Mouse (Mus musculus) limb, embryonic 12.5 days (tissue): ENCODE measurements around the gene Odf3l1. TPM values are rescaled to one million over a fixed set of nuclear protein-coding genes. Genes with fewer than 3 reads are reported as not detected.
"Not testable (repeated sequence)": the region's sequence is repeated elsewhere in the genome, so short reads cannot be mapped to it uniquely, and the experiment has no call there.

Experiments
- ATAC-seq: fragments of 200-750 bp; cut with Nextera tagmentation; 2 replicates; pipeline ENCODE4 v1.8.0; 2017; ENCODE audit warnings: low read depth, moderate TSS enrichment; ENCODE audit not compliant: insufficient number of reproducible peaks, insufficient read depth, low FRiP score, low TSS enrichment
- H3K27ac ChIP-seq: fragments of 300-500 bp; sonication (generic); 2 replicates; pipeline ENCODE4 v1.5.1; 2016; ENCODE audit warnings: mild to moderate bottlenecking, moderate library complexity
- H3K27me3 ChIP-seq: fragments of 300-500 bp; sonication (generic); 2 replicates; pipeline ENCODE4 v1.6.1; 2016; ENCODE audit warnings: mild to moderate bottlenecking, moderate library complexity
- H3K36me3 ChIP-seq: fragments of 300-500 bp; sonication (generic); 2 replicates; pipeline ENCODE4 v1.6.1; 2016; ENCODE audit warnings: mild to moderate bottlenecking, moderate library complexity
- H3K4me1 ChIP-seq: fragments of 300-500 bp; sonication (generic); replicated peaks from 2 replicates; pipeline ENCODE4 v1.6.1; 2016
- H3K4me2 ChIP-seq: fragments of 300-500 bp; sonication (generic); 2 replicates; pipeline ENCODE4 v1.6.1; 2016; ENCODE audit warnings: mild to moderate bottlenecking, moderate library complexity
- H3K4me3 ChIP-seq: fragments of 300-500 bp; sonication (generic); replicated peaks from 2 replicates; pipeline ENCODE4 v1.5.1; 2016; ENCODE audit warnings: mild to moderate bottlenecking
- H3K9ac ChIP-seq: fragments of 300-500 bp; sonication (generic); replicated peaks from 2 replicates; pipeline ENCODE4 v1.6.1; 2016; ENCODE audit warnings: mild to moderate bottlenecking, moderate library complexity
- H3K9me3 ChIP-seq: fragments of 300-500 bp; sonication (generic); 2 replicates; pipeline ENCODE4 v1.6.1; 2016; ENCODE audit warnings: mild to moderate bottlenecking, moderate library complexity
- WGBS: fragments of 180-500 bp; shearing (Covaris S2); methylation state at CpG from one replicate; pipeline ENCODE4 v1.1.7; 2016; 5-methylcytosine and 5-hydroxymethylcytosine counted together
- polyA plus RNA-seq: library from polyadenylated mRNA; unstranded; fragments of >200 nt; fragmentation: Nextera tagmentation; extraction: Ambion mirVana; gene quantifications from 2 replicates; pipeline ENCODE4 v1.2.1, GENCODE M21; 2016

Gene Odf3l1
- polyA plus RNA-seq: 0.52 and 0.53 TPM in 2 replicates

DNA sequence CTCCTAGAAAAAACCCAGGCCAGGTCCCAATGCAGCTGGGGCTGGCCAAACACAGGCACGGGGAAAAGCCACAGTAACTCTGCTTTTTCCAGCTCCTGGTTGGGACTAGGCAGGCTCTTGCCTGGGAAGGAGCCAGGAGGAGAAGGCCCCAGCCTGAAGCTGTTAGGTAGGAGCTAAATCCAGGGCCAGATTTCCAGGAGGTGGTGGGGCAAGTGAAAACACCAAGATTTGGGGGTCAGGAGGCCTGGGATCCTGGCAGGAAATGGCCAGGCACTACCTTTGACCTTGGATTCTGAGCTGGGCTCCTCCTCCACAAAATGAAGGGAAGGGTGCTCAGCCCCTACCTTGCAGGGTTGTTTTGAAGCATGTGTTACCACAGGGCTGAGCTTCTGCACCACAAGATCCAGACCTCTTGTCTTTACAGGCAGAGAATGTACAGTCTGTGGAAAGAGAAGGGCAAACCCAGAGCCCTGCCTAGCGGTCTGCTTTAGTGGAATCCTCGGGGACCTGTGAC lies at the start of gene Odf3l1:
TSS of gene Odf3l1 (minus strand) at position 464 of the 514 bp plus-strand sequence.
- Histone ChIP-seq H3K4me3 (peak within 1 kb of the TSS; percentile 51), H3K9me3 (no peaks in the 10 kb centered on the region), H3K4me2 (peak within 1 kb of the TSS; percentile 68), H3K9ac (peak within 1 kb of the TSS; percentile 72), H3K4me1 (peaks cover 70% of the 10 kb centered on the region), H3K36me3 (no peaks in the 10 kb centered on the region), H3K27me3 (peaks cover 4% of the 10 kb centered on the region; the same call in 1 of the 2 replicates), H3K27ac (peak within 1 kb of the TSS; percentile 76)
- ATAC-seq: no peak
- WGBS: 8% methylated on average over 3 of the region's 3 CpGs

DNA sequence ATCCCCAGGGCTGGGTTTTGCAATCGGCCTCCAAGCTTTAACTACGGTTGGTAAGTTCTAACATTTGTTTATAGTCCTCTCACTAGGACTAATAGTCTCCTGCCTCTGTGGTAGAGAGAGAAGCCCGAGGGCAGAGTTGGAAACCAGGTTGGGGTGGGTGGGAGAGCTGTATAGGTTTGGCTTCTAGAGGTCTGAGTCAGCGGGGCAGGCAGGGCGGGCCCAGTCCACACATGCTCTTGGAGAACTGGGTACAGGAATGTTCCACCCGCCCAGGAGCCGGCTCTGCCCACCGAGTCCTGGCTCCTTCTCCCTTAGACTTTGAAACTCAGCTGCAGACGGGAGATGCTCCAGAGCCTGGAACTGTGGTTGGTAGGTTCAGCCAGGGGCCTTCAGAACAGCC lies 49.5 kb upstream of the Odf3l1 start:
- H3K4me2 ChIP-seq: no peak overlapping the region
- H3K4me1 ChIP-seq: 0 out of 2 replicates have a peak, but pooled peaks cover 4% of the 10 kb centered on the region
- H3K27ac ChIP-seq: peak overlapping the region; percentile 12; the same call in 1 of the 2 replicates
- peaks cover 52% of the 10 kb centered on the region for H3K36me3 ChIP-seq
- no peak overlapping the region for H3K9ac ChIP-seq
- H3K4me3 ChIP-seq: no peak overlapping the region
- H3K9me3 ChIP-seq: no peaks in the 10 kb centered on the region
- ATAC-seq: no peak
- WGBS: 73% methylated on average over 9 of the region's 9 CpGs
- no peaks in the 10 kb centered on the region for H3K27me3 ChIP-seq

- no peak overlapping the region for H3K4me2 ChIP-seq
- H3K4me3 ChIP-seq: no peak overlapping the region
- H3K27ac ChIP-seq: no peak overlapping the region
- H3K4me1 ChIP-seq: 0 out of 2 replicates have a peak, but pooled peaks cover 4% of the 10 kb centered on the region
- H3K36me3 ChIP-seq: peaks cover 23% of the 10 kb centered on the region
- ATAC-seq: no peak
- no peak overlapping the region for H3K9ac ChIP-seq
- H3K27me3 ChIP-seq: no peaks in the 10 kb centered on the region
- WGBS: 71% methylated on average over 1 of the region's 1 CpGs
- no peaks in the 10 kb centered on the region for H3K9me3 ChIP-seq
These were observed 46.5 kb upstream of the Odf3l1 start for GRCm38 (mm10) chr9:56911017-56911416.

DNA sequence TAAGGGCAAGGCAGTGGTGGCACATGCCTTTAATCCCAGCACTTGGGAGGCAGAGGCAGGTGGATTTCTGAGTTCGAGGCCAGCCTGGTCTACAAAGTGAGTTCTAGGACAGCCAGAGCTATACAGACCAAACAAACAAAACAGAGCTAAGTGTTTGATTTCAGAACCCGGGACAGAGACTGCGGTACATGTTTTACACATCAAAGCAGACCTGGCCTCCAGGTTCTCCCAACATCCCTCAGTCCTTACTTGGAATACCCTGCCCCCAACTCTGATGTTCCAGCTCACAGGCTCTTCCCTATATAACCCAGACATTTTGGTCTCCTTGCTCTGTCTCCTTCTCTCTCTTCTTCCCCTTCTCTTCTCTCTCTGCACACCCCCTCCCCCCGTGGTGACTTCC lies 45.5 kb upstream of the Odf3l1 start:
- H3K4me3 ChIP-seq, H3K4me1 ChIP-seq, H3K9me3 ChIP-seq, ATAC-seq, H3K27me3 ChIP-seq, H3K9ac ChIP-seq, H3K4me2 ChIP-seq, H3K27ac ChIP-seq: not testable (repeated sequence)
- WGBS: 39% methylated on average over 4 of the region's 4 CpGs
- H3K36me3 ChIP-seq: peaks cover 12% of the 10 kb centered on the region

DNA sequence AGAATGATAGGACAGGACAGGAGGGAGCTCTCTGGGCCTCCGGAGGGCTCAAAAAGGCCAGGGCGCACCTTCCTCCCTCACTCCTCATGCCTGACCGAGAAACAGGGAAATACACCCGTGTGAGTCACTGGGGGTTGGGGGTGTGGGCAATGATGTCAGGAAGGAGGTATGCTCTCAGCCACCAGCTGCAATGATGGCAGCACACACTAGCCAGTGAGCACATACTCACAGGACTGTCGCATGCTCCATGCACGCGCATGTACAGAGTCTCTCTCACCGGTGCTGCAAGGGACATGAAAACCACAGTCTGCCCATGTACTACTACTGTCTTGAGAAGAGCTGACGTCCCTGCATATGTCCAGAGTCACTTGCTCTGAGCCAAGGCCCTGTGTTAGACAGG lies 43.1 kb upstream of the Odf3l1 start:
- Histone ChIP-seq H3K27ac (no peak overlapping the region), H3K9me3 (no peaks in the 10 kb centered on the region), H3K4me1 (no peaks in the 10 kb centered on the region), H3K4me3 (no peak overlapping the region), H3K27me3 (no peaks in the 10 kb centered on the region), H3K36me3 (no peaks in the 10 kb centered on the region), H3K9ac (no peak overlapping the region), H3K4me2 (no peak overlapping the region)
- WGBS: 86% methylated on average over 9 of the region's 9 CpGs
- ATAC-seq: no peak

GRCm38 (mm10) chr9:56903662-56904061 lies 39.2 kb upstream of the Odf3l1 start:
- Histone ChIP-seq H3K36me3 (no peaks in the 10 kb centered on the region), H3K9ac (no peak overlapping the region), H3K4me3 (no peak overlapping the region), H3K27ac (no peak overlapping the region), H3K9me3 (no peaks in the 10 kb centered on the region), H3K4me2 (no peak overlapping the region), H3K27me3 (no peaks in the 10 kb centered on the region), H3K4me1 (peaks cover 3% of the 10 kb centered on the region; the same call in 1 of the 2 replicates)
- WGBS: 74% methylated on average over 3 of the region's 3 CpGs
- no peak for ATAC-seq

DNA sequence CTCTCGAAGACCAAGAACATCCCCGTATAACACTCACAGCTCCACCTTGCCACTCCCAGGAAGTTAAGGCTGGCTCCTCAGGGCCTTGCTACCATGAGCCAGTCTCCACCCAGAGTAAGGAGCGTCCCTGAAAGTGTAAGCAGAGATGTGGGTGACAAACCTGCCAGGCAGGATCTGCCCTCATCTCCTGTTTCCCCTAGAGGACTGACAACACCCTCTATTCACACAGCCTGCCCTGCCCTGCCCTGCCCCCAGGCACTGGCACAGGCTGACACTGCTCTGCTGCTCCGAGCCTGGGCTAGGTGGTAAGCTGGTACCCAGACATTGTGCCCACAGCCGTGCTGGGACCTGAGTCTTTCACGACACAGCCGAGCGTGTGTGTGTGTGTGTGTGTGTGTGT lies 36.7 kb upstream of the Odf3l1 start:
- no peak for ATAC-seq
- WGBS: 62% methylated on average over 8 of the region's 8 CpGs
- Histone ChIP-seq H3K27me3 (no peaks in the 10 kb centered on the region), H3K9ac (no peak overlapping the region), H3K4me1 (peaks cover 12% of the 10 kb centered on the region; the same call in 1 of the 2 replicates), H3K9me3 (no peaks in the 10 kb centered on the region), H3K4me3 (no peak overlapping the region), H3K4me2 (no peak overlapping the region; the same call in 1 of the 2 replicates), H3K36me3 (no peaks in the 10 kb centered on the region), H3K27ac (no peak overlapping the region)

DNA sequence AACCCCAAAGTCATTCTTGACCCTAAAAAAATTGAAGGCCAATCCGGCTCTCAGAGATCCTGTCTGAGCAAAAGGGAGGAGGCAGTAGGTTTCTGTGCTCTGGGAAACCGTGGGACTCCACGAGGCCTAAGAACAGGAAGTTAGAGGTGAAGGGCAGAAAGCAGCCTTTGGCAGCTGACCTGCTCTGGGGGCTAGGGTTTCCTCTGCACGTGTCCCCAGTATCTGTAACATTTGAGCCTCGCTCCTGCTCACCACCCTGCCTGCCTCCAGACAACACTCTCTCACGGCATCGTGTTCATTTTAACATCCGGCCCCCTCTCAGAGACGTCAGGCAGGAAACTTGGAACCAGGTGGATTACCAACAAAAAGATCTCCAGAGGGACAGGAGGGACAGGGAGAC lies 36.1 kb upstream of the Odf3l1 start:
- H3K4me3 ChIP-seq: no peak overlapping the region
- H3K9me3 ChIP-seq: no peaks in the 10 kb centered on the region
- no peak overlapping the region for H3K27ac ChIP-seq
- peaks cover 12% of the 10 kb centered on the region; the same call in 1 of the 2 replicates for H3K4me1 ChIP-seq
- no peaks in the 10 kb centered on the region for H3K27me3 ChIP-seq
- ATAC-seq: no peak
- no peak overlapping the region for H3K9ac ChIP-seq
- no peak overlapping the region for H3K4me2 ChIP-seq
- H3K36me3 ChIP-seq: no peaks in the 10 kb centered on the region
- WGBS: 40% methylated on average over 9 of the region's 9 CpGs

GRCm38 (mm10) chr9:56900060-56900459 lies 35.6 kb upstream of the Odf3l1 start:
- no peaks in the 10 kb centered on the region for H3K27me3 ChIP-seq
- no peak overlapping the region for H3K4me2 ChIP-seq
- H3K9me3 ChIP-seq: no peaks in the 10 kb centered on the region
- no peaks in the 10 kb centered on the region for H3K36me3 ChIP-seq
- H3K9ac ChIP-seq: no peak overlapping the region
- H3K4me3 ChIP-seq: no peak overlapping the region
- no peak for ATAC-seq
- H3K4me1 ChIP-seq: peaks cover 12% of the 10 kb centered on the region; the same call in 1 of the 2 replicates
- H3K27ac ChIP-seq: no peak overlapping the region

- Histone ChIP-seq H3K36me3 (no peaks in the 10 kb centered on the region), H3K4me2 (no peak overlapping the region), H3K27ac (no peak overlapping the region), H3K4me3 (no peak overlapping the region), H3K27me3 (no peaks in the 10 kb centered on the region), H3K4me1 (peaks cover 12% of the 10 kb centered on the region; the same call in 1 of the 2 replicates), H3K9ac (no peak overlapping the region), H3K9me3 (no peaks in the 10 kb centered on the region)
- 61% methylated on average over 11 of the region's 11 CpGs for WGBS
- no peak for ATAC-seq
These were observed 34.9 kb upstream of the Odf3l1 start for GRCm38 (mm10) chr9:56899409-56899808.

DNA sequence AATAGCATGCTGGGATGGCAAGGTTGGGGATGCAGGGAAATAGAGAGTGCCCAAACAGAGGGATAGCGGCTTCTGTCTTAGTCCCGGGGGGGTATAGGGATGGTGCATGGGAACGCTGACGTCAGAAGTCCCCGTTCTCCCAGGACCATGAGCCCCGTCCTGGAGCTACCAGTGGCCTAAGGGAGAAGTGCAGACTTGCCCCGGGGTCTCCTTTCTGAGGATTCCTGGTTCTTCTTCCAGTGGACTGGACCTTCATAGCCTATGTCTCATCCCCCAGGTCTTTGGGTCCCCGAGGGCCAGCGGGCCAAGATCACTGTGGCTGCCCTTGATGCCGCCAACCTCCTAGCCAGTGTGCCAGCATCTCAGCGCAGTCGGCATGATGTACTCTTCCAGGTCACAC lies 32.3 kb upstream of the Odf3l1 start:
- Histone ChIP-seq H3K36me3 (peaks cover 14% of the 10 kb centered on the region; the same call in 1 of the 2 replicates), H3K27me3 (no peaks in the 10 kb centered on the region), H3K9ac (no peak overlapping the region), H3K4me3 (no peak overlapping the region), H3K4me1 (peaks cover 22% of the 10 kb centered on the region), H3K9me3 (no peaks in the 10 kb centered on the region), H3K4me2 (no peak overlapping the region), H3K27ac (no peak overlapping the region)
- no peak for ATAC-seq
- 91% methylated on average over 12 of the region's 12 CpGs for WGBS

GRCm38 (mm10) chr9:56894006-56894405 lies 29.5 kb upstream of the Odf3l1 start:
- H3K36me3 ChIP-seq: peaks cover 16% of the 10 kb centered on the region; the same call in 1 of the 2 replicates
- peak overlapping the region; percentile 8; the same call in 1 of the 2 replicates for H3K9ac ChIP-seq
- WGBS: 23% methylated on average over 3 of the region's 3 CpGs
- H3K27ac ChIP-seq: no peak overlapping the region
- peaks cover 22% of the 10 kb centered on the region for H3K4me1 ChIP-seq
- no peaks in the 10 kb centered on the region for H3K9me3 ChIP-seq
- H3K27me3 ChIP-seq: peaks cover 4% of the 10 kb centered on the region; the same call in 1 of the 2 replicates
- ATAC-seq: no peak
- H3K4me3 ChIP-seq: no peak overlapping the region
- no peak overlapping the region for H3K4me2 ChIP-seq
